Mouse (Mus musculus) forebrain, embryonic 10.5 days (tissue): ENCODE data around the gene Tob1. TPM values are rescaled to one million over a fixed set of nuclear protein-coding genes. Genes with fewer than 3 reads are reported as not detected.

ENCODE experiments used
- polyA plus RNA-seq: library from polyadenylated mRNA; unstranded; fragments of >200 nt; fragmentation: Nextera tagmentation; extraction: Ambion mirVana; gene quantifications from 2 replicates; pipeline ENCODE4 v1.2.1, GENCODE M21; 2016

The Tob1 gene
- polyA plus RNA-seq, 1 experiment from 2014 or later: 18.8 TPM

Other genes with a start within 250 kb of the Tob1 start
- gene Gm20390, start 243.2 kb upstream of the Tob1 start, polyA plus RNA-seq: 514 and 520 TPM in 2 replicates
- gene Nme1, start 242.9 kb upstream of the Tob1 start, polyA plus RNA-seq: 357 and 379 TPM in 2 replicates
- 51.3 and 51.5 TPM in 2 replicates for gene Spag9, start 215.4 kb upstream of the Tob1 start, polyA plus RNA-seq
- 0.46 and 1.2 TPM in 2 replicates for gene Wfikkn2, start 34.6 kb downstream of the Tob1 start, polyA plus RNA-seq
- 0.34 TPM in 1 of 2 replicates, not detected in the other for gene Gm21885, start 70.4 kb downstream of the Tob1 start, polyA plus RNA-seq
- 113 and 129 TPM in 2 replicates for gene Luc7l3, start 110.5 kb downstream of the Tob1 start, polyA plus RNA-seq
- 10.3 and 11.4 TPM in 2 replicates for gene Ankrd40, start 116.5 kb downstream of the Tob1 start, polyA plus RNA-seq
- gene Abcc3, start 181.5 kb downstream of the Tob1 start, polyA plus RNA-seq: 0.12 and 0.22 TPM in 2 replicates